Mouse (Mus musculus) neural tube, embryonic 15.5 days (tissue): ENCODE measurements around the gene Larp1b. TPM values are rescaled to one million over a fixed set of nuclear protein-coding genes. Genes with fewer than 3 reads are reported as not detected.
"Not testable (repeated sequence)": the region's sequence is repeated elsewhere in the genome, so short reads cannot be mapped to it uniquely, and the experiment has no call there.

Source experiments
- ATAC-seq: fragments of 200-750 bp; cut with Nextera tagmentation; 2 replicates; pipeline ENCODE4 v1.8.0; 2017; ENCODE audit warnings: mild to moderate bottlenecking, moderate TSS enrichment, moderate library complexity; ENCODE audit not compliant: low FRiP score
- H3K27ac ChIP-seq: fragments of 300-500 bp; sonication (generic); replicated peaks from 2 replicates; pipeline ENCODE4 v1.5.1; 2015; ENCODE audit warnings: mild to moderate bottlenecking, inconsistent platforms
- H3K27me3 ChIP-seq: fragments of 300-500 bp; sonication (generic); replicated peaks from 2 replicates; pipeline ENCODE4 v1.6.1; 2015; ENCODE audit warnings: inconsistent platforms
- H3K36me3 ChIP-seq: fragments of 300-500 bp; sonication (generic); 2 replicates; pipeline ENCODE4 v1.6.1; 2015; ENCODE audit warnings: inconsistent platforms
- H3K4me1 ChIP-seq: fragments of 300-500 bp; sonication (generic); 2 replicates; pipeline ENCODE4 v1.6.1; 2015; ENCODE audit warnings: inconsistent platforms
- H3K4me2 ChIP-seq: fragments of 300-500 bp; sonication (generic); 2 replicates; pipeline ENCODE4 v1.6.1; 2015; ENCODE audit warnings: inconsistent platforms, mild to moderate bottlenecking, moderate library complexity
- H3K4me3 ChIP-seq: fragments of 300-500 bp; sonication (generic); replicated peaks from 2 replicates; pipeline ENCODE4 v1.5.1; 2015; ENCODE audit warnings: mild to moderate bottlenecking, inconsistent platforms
- H3K9ac ChIP-seq: fragments of 300-500 bp; sonication (generic); replicated peaks from 2 replicates; pipeline ENCODE4 v1.6.1; 2015; ENCODE audit warnings: mild to moderate bottlenecking, inconsistent platforms
- H3K9me3 ChIP-seq: fragments of 300-500 bp; sonication (generic); replicated peaks from 2 replicates; pipeline ENCODE4 v1.6.1; 2016; ENCODE audit warnings: inconsistent platforms
- WGBS: fragments of 180-500 bp; shearing (Covaris S2); methylation state at CpG from one replicate; pipeline ENCODE4 v1.1.7; 2015; ENCODE audit warnings: mixed read lengths; 5-methylcytosine and 5-hydroxymethylcytosine counted together
- polyA plus RNA-seq: library from polyadenylated mRNA; unstranded; fragments of >200 nt; fragmentation: Nextera tagmentation; extraction: Ambion mirVana; gene quantifications from 2 replicates; pipeline ENCODE4 v1.2.1, GENCODE M21; 2015

The Larp1b gene
- polyA plus RNA-seq: 4.9 and 5.7 TPM in 2 replicates

GRCm38 (mm10) chr3:40949170-40949902, at the start of gene Larp1b:
Gene Larp1b, plus strand, starts transcription at chr3:40949828.
- peak within 1 kb of the TSS; percentile 65 for H3K9ac ChIP-seq
- H3K36me3 ChIP-seq: no peaks in the 10 kb centered on the region
- H3K27me3 ChIP-seq: peaks cover 12% of the 10 kb centered on the region; the same call in 1 of the 2 replicates
- H3K4me1 ChIP-seq: peaks cover 19% of the 10 kb centered on the region
- peak within 1 kb of the TSS; percentile 97 for H3K4me2 ChIP-seq
- ATAC-seq: peak; percentile 97
- H3K9me3 ChIP-seq: no peaks in the 10 kb centered on the region
- under 1% methylated on average over 65 of the region's 66 CpGs for WGBS
- H3K27ac ChIP-seq: peak within 1 kb of the TSS; percentile 72
- H3K4me3 ChIP-seq: peak within 1 kb of the TSS; percentile 65

- H3K4me2 ChIP-seq, H3K27me3 ChIP-seq, H3K4me3 ChIP-seq, H3K27ac ChIP-seq, H3K9ac ChIP-seq, ATAC-seq, H3K36me3 ChIP-seq, H3K9me3 ChIP-seq, H3K4me1 ChIP-seq: not testable (repeated sequence)
- 97% methylated on average over 6 of the region's 10 CpGs for WGBS
Measured at GRCm38 (mm10) chr3:40902443-40902842, 47.2 kb upstream of the Larp1b start, which contains the start of gene 1700034I23Rik. Gene 1700034I23Rik, minus strand, starts transcription at chr3:40902543.

GRCm38 (mm10) chr3:40938189-40938588, 11.4 kb upstream of the Larp1b start:
- no peak overlapping the region for H3K27ac ChIP-seq
- no peak overlapping the region for H3K9ac ChIP-seq
- no peaks in the 10 kb centered on the region for H3K9me3 ChIP-seq
- ATAC-seq: no peak
- no peak overlapping the region for H3K4me3 ChIP-seq
- no peak overlapping the region for H3K4me2 ChIP-seq
- WGBS: 90% methylated on average over 5 of the region's 5 CpGs
- peaks cover 20% of the 10 kb centered on the region for H3K36me3 ChIP-seq
- H3K27me3 ChIP-seq: no peaks in the 10 kb centered on the region
- no peaks in the 10 kb centered on the region for H3K4me1 ChIP-seq

GRCm38 (mm10) chr3:40938592-40938991, 11.0 kb upstream of the Larp1b start:
- H3K27me3 ChIP-seq: no peaks in the 10 kb centered on the region
- H3K9ac ChIP-seq: no peak overlapping the region

GRCm38 (mm10) chr3:40939019-40939418, 10.6 kb upstream of the Larp1b start:
- ATAC-seq: no peak
- Histone ChIP-seq H3K9ac (no peak overlapping the region), H3K27ac (no peak overlapping the region), H3K36me3 (peaks cover 11% of the 10 kb centered on the region), H3K9me3 (no peaks in the 10 kb centered on the region), H3K4me1 (no peaks in the 10 kb centered on the region), H3K27me3 (no peaks in the 10 kb centered on the region), H3K4me2 (no peak overlapping the region), H3K4me3 (no peak overlapping the region)

More at GRCm38 (mm10) chr3:40938592-40938991, 11.0 kb upstream of the Larp1b start:
- ATAC-seq: no peak
- WGBS: 98% methylated on average over 4 of the region's 4 CpGs
- Histone ChIP-seq H3K36me3 (peaks cover 16% of the 10 kb centered on the region), H3K4me2 (no peak overlapping the region), H3K27ac (no peak overlapping the region), H3K4me3 (no peak overlapping the region), H3K4me1 (no peaks in the 10 kb centered on the region), H3K9me3 (no peaks in the 10 kb centered on the region)

GRCm38 (mm10) chr3:40949903-40950600, 424 bp downstream of the Larp1b start:
- H3K27ac ChIP-seq: peak overlapping the region; percentile 72
- peaks cover 12% of the 10 kb centered on the region; the same call in 1 of the 2 replicates for H3K27me3 ChIP-seq
- peak overlapping the region; percentile 97 for H3K4me2 ChIP-seq
- H3K9me3 ChIP-seq: no peaks in the 10 kb centered on the region
- peak; percentile 56 for ATAC-seq
- H3K4me3 ChIP-seq: peak overlapping the region; percentile 65
- under 1% methylated on average over 109 of the region's 118 CpGs for WGBS
- H3K36me3 ChIP-seq: no peaks in the 10 kb centered on the region
- H3K9ac ChIP-seq: peak overlapping the region; percentile 65
- H3K4me1 ChIP-seq: peaks cover 19% of the 10 kb centered on the region

- Histone ChIP-seq H3K4me1 (peaks cover 19% of the 10 kb centered on the region), H3K4me2 (peak overlapping the region; percentile 97), H3K9ac (peak overlapping the region; percentile 65), H3K27me3 (peaks cover 12% of the 10 kb centered on the region; the same call in 1 of the 2 replicates), H3K4me3 (peak overlapping the region; percentile 65), H3K27ac (peak overlapping the region; percentile 72), H3K9me3 (no peaks in the 10 kb centered on the region), H3K36me3 (no peaks in the 10 kb centered on the region)
- ATAC-seq: no peak
- under 1% methylated on average over 42 of the region's 43 CpGs for WGBS
Measured at GRCm38 (mm10) chr3:40950601-40951201, 1.1 kb downstream of the Larp1b start.

GRCm38 (mm10) chr3:40951365-40951764, 1.7 kb downstream of the Larp1b start:
- Histone ChIP-seq H3K36me3 (no peaks in the 10 kb centered on the region), H3K9me3 (no peaks in the 10 kb centered on the region), H3K4me3 (peak overlapping the region; percentile 65), H3K27me3 (peaks cover 12% of the 10 kb centered on the region; the same call in 1 of the 2 replicates), H3K27ac (no peak overlapping the region), H3K4me2 (peak overlapping the region; percentile 97), H3K9ac (no peak overlapping the region), H3K4me1 (peaks cover 19% of the 10 kb centered on the region)
- WGBS: 9% methylated on average over 7 of the region's 7 CpGs
- ATAC-seq: no peak

GRCm38 (mm10) chr3:40952606-40953005, 3.0 kb downstream of the Larp1b start:
- no peaks in the 10 kb centered on the region for H3K9me3 ChIP-seq
- H3K4me2 ChIP-seq: no peak overlapping the region
- H3K27me3 ChIP-seq: peaks cover 12% of the 10 kb centered on the region; the same call in 1 of the 2 replicates
- ATAC-seq: no peak
- no peaks in the 10 kb centered on the region for H3K36me3 ChIP-seq
- H3K4me1 ChIP-seq: peaks cover 19% of the 10 kb centered on the region
- H3K9ac ChIP-seq: no peak overlapping the region
- no peak overlapping the region for H3K4me3 ChIP-seq
- no peak overlapping the region for H3K27ac ChIP-seq

GRCm38 (mm10) chr3:40954792-40955191, 5.2 kb downstream of the Larp1b start:
- Histone ChIP-seq H3K9ac (no peak overlapping the region), H3K4me1 (peaks cover 13% of the 10 kb centered on the region), H3K36me3 (no peaks in the 10 kb centered on the region), H3K4me3 (no peak overlapping the region), H3K9me3 (no peaks in the 10 kb centered on the region), H3K27ac (no peak overlapping the region), H3K4me2 (no peak overlapping the region), H3K27me3 (0 out of 2 replicates have a peak, but pooled peaks cover 5% of the 10 kb centered on the region)
- ATAC-seq: no peak
- 83% methylated on average over 1 of the region's 1 CpGs for WGBS

- Histone ChIP-seq H3K27ac (no peak overlapping the region), H3K9me3 (no peaks in the 10 kb centered on the region), H3K4me2 (no peak overlapping the region), H3K4me3 (no peak overlapping the region), H3K9ac (no peak overlapping the region), H3K36me3 (no peaks in the 10 kb centered on the region), H3K4me1 (no peaks in the 10 kb centered on the region), H3K27me3 (no peaks in the 10 kb centered on the region)
- ATAC-seq: no peak
Measured at GRCm38 (mm10) chr3:40958831-40959230, 9.2 kb downstream of the Larp1b start.
